In genomic region chr14:58510790-58511189, GRCm38 (mm10) we compare ENCODE assay signal across 20 mouse cellular contexts.
DNase-seq lines count a peak whose midpoint lies in the region; ATAC-seq and TF ChIP-seq lines count a peak whose summit lies in the region.
"Had no signal": no experiment of that assay in that cellular context is flagged by ENCODE, and none has a peak within 500 bp of the region (broad histone marks: within the 10 kb centered on the region; RNA-seq: fewer than 3 reads in every experiment).

No protein-coding gene starts in this region.

- in situ Hi-C loops in ES-E14 (cut with MboI; ENCODE audit: low sequenced_read_pairs in 2 of 2, unreplicated experiment in 2 of 2): loop anchor here in 1 of 2 experiments (10.0 kb wide), 1 partner anchor 64 kb away; no protein-coding TSS in a partner anchor

- no peaks in the 10 kb centered on the region for H3K27me3 ChIP-seq in forebrain, postnatal 0 days (ENCODE audit: insufficient read depth, low read length)
- H3K27me3 ChIP-seq in forebrain, embryonic 14.5 days (replicated peaks; ENCODE audit: control insufficient read depth, insufficient read depth, low read length): no peaks in the 10 kb centered on the region
- no peaks in the 10 kb centered on the region; the same call in 1 of the 2 replicates for H3K27me3 ChIP-seq in liver, adult 2 months (ENCODE audit: control insufficient read depth, insufficient read depth, low read length)
- no peaks in the 10 kb centered on the region for H3K27me3 ChIP-seq in liver, embryonic 12.5 days (replicated peaks)
- H3K27me3 ChIP-seq: hindbrain, embryonic 12.5 days; megakaryocyte, embryonic 14.5 days; midbrain, embryonic 15.5 days had no signal

- WGBS in forebrain, postnatal 0 days: 72% methylated on average over 4 of the region's 4 CpGs
- 66% methylated on average over 4 of the region's 4 CpGs for WGBS in forebrain, embryonic 14.5 days
- WGBS in liver, adult 2 months: 78% methylated on average over 4 of the region's 4 CpGs
- WGBS in liver, embryonic 12.5 days (ENCODE audit: insufficient replicate concordance): 41% methylated on average over 4 of the region's 4 CpGs

- intact Hi-C loops in left cerebral cortex, postnatal 14 days (cut with DNase I): no loop called here

- H3K4me2 ChIP-seq in forebrain, postnatal 0 days (ENCODE audit: low read depth): no peak overlapping the region
- H3K4me2 ChIP-seq in forebrain, embryonic 14.5 days (ENCODE audit: low read length): no peak overlapping the region
- H3K4me2 ChIP-seq in liver, embryonic 12.5 days: no peak overlapping the region
- H3K4me2 ChIP-seq: hindbrain, embryonic 12.5 days; midbrain, embryonic 15.5 days had no signal

- no peaks in the 10 kb centered on the region for H3K79me2 ChIP-seq in liver, adult 2 months (ENCODE audit: control insufficient read depth, insufficient read depth, low read length)

- H3K36me3 ChIP-seq in forebrain, postnatal 0 days (ENCODE audit: insufficient read depth): no peaks in the 10 kb centered on the region
- no peaks in the 10 kb centered on the region for H3K36me3 ChIP-seq in forebrain, embryonic 14.5 days (ENCODE audit: control insufficient read depth, insufficient read depth, low read length)
- no peaks in the 10 kb centered on the region for H3K36me3 ChIP-seq in liver, adult 2 months (ENCODE audit: control insufficient read depth, insufficient read depth, low read length)
- H3K36me3 ChIP-seq in liver, embryonic 12.5 days: no peaks in the 10 kb centered on the region
- H3K36me3 ChIP-seq in ES-E14 (ENCODE audit: control insufficient read depth, insufficient read depth, low read length, poor library complexity, severe bottlenecking): no peaks in the 10 kb centered on the region
- H3K36me3 ChIP-seq: hindbrain, embryonic 12.5 days; midbrain, embryonic 15.5 days had no signal

- no peaks in the 10 kb centered on the region for H3K9me3 ChIP-seq in forebrain, postnatal 0 days (ENCODE audit: low read length)
- no peaks in the 10 kb centered on the region for H3K9me3 ChIP-seq in forebrain, embryonic 14.5 days (replicated peaks; ENCODE audit: control insufficient read depth, low read length)
- H3K9me3 ChIP-seq in liver, embryonic 12.5 days (replicated peaks): no peaks in the 10 kb centered on the region
- no peaks in the 10 kb centered on the region for H3K9me3 ChIP-seq in ES-E14 (ENCODE audit: control insufficient read depth, insufficient read depth, low read depth, low read length)
- H3K9me3 ChIP-seq: hindbrain, embryonic 12.5 days; midbrain, embryonic 15.5 days had no signal

- no peak overlapping the region for H3K27ac ChIP-seq in forebrain, postnatal 0 days (ENCODE audit: low read depth, low read length)
- H3K27ac ChIP-seq in forebrain, embryonic 14.5 days (ENCODE audit: low read depth, low read length): no peak overlapping the region
- no peak overlapping the region for H3K27ac ChIP-seq in liver, adult 2 months (replicated peaks; ENCODE audit: insufficient read depth, low read depth, low read length)
- no peak overlapping the region for H3K27ac ChIP-seq in liver, embryonic 12.5 days
- no peak overlapping the region for H3K27ac ChIP-seq in ES-E14 (ENCODE audit: insufficient read depth, low read depth, low read length, poor library complexity, severe bottlenecking)
- H3K27ac ChIP-seq: hindbrain, embryonic 12.5 days; midbrain, embryonic 15.5 days had no signal

- TF ChIP-seq POLR2A in liver, adult 2 months (IDR thresholded peaks at IDR 0.05; ENCODE audit: extremely low read depth, insufficient read depth, low read length): no peak

- no peaks in the 10 kb centered on the region for H3K4me1 ChIP-seq in forebrain, postnatal 0 days (ENCODE audit: insufficient read depth)
- no peaks in the 10 kb centered on the region for H3K4me1 ChIP-seq in forebrain, embryonic 14.5 days (ENCODE audit: control insufficient read depth, insufficient read depth, low read length)
- peaks cover 3% of the 10 kb centered on the region; the same call in 1 of the 2 replicates for H3K4me1 ChIP-seq in liver, adult 2 months (ENCODE audit: control insufficient read depth, insufficient read depth, low read length)
- H3K4me1 ChIP-seq in liver, embryonic 12.5 days: no peaks in the 10 kb centered on the region
- no peaks in the 10 kb centered on the region for H3K4me1 ChIP-seq in ES-E14 (ENCODE audit: control insufficient read depth in 2 of 2, insufficient read depth in 2 of 2, low read length in 2 of 2, poor library complexity in 1 of 2)
- H3K4me1 ChIP-seq: hindbrain, embryonic 12.5 days; megakaryocyte, embryonic 14.5 days; midbrain, embryonic 15.5 days had no signal

- TF ChIP-seq CTCF in forebrain, postnatal 0 days (IDR thresholded peaks at IDR 0.05; ENCODE audit: low read depth): 0 out of 2 replicates have a peak, but pooled peaks have one; percentile 4
- peak; percentile 25; the same call in 1 of the 2 replicates for TF ChIP-seq CTCF in liver, adult 2 months (IDR thresholded peaks at IDR 0.05; ENCODE audit: low read depth, low read length)

- H3K4me3 ChIP-seq in forebrain, postnatal 0 days (ENCODE audit: low read depth, low read length): no peak overlapping the region
- H3K4me3 ChIP-seq in forebrain, embryonic 14.5 days (ENCODE audit: low read depth, low read length): no peak overlapping the region
- no peak overlapping the region for H3K4me3 ChIP-seq in liver, adult 2 months (ENCODE audit: insufficient read depth, low read depth, low read length)
- no peak overlapping the region for H3K4me3 ChIP-seq in liver, embryonic 12.5 days
- H3K4me3 ChIP-seq in ES-E14 (ENCODE audit: insufficient read depth in 1 of 2, low read depth in 1 of 2, low read length in 2 of 2, poor library complexity in 1 of 2, severe bottlenecking in 1 of 2): no peak overlapping the region
- H3K4me3 ChIP-seq: hindbrain, embryonic 12.5 days; megakaryocyte, embryonic 14.5 days; midbrain, embryonic 15.5 days had no signal

- H3K9ac ChIP-seq in forebrain, postnatal 0 days: no peak overlapping the region
- no peak overlapping the region for H3K9ac ChIP-seq in forebrain, embryonic 14.5 days (ENCODE audit: low read length)
- H3K9ac ChIP-seq in liver, adult 2 months (ENCODE audit: low read depth, low read length): no peak overlapping the region
- no peak overlapping the region for H3K9ac ChIP-seq in liver, embryonic 12.5 days
- no peak overlapping the region for H3K9ac ChIP-seq in ES-E14 (ENCODE audit: insufficient read depth, low read depth, low read length, poor library complexity, severe bottlenecking)
- H3K9ac ChIP-seq: hindbrain, embryonic 12.5 days; midbrain, embryonic 15.5 days had no signal

- no peak for ATAC-seq in forebrain, postnatal 0 days
- no peak for ATAC-seq in forebrain, embryonic 14.5 days
- ATAC-seq in liver, embryonic 12.5 days: no peak
- ATAC-seq: forebrain, embryonic 16.5 days; inflammation-experienced regulatory T-cells, adult 6 months; midbrain, embryonic 15.5 days had no signal

- no peak for DNase-seq in forebrain, postnatal 0 days
- no peak for DNase-seq in forebrain, embryonic 14.5 days (ENCODE audit: low spot score)
- no peak for DNase-seq in liver, adult 2 months (ENCODE audit: extremely low read depth, low read depth, low spot score)
- DNase-seq in A20 (ENCODE audit: low read depth, low spot score) (peak; percentile 31), ES-E14 (ENCODE audit: low read depth, low spot score) (peak; percentile 31)
- DNase-seq in natural killer cell, adult 2 months (ENCODE audit: low spot score in 2 of 2): no peak
- no peak for DNase-seq in left cerebral cortex, postnatal 14 days (ENCODE audit: low spot score in 2 of 2)
- DNase-seq: cerebellum, adult 11-12 months; cerebellum, postnatal 25 days; gastrocnemius, postnatal 10 days; layer of hippocampus, adult 9-11 months; right cerebral cortex, adult 18-20 months; spleen, adult 18-20 months; thymus, postnatal 14 days had no signal

TF ChIP-seq in ES-E14, 5 proteins besides CTCF, POLR2A, EP300 and RAD21:
- TF ChIP-seq MAFK (IDR thresholded peaks at IDR 0.05; ENCODE audit: insufficient read depth, low read depth, low read length) (no peak), CHD2 (IDR thresholded peaks at IDR 0.05; ENCODE audit: low read depth, low read length) (no peak), ZC3H11A (IDR thresholded peaks at IDR 0.05; ENCODE audit: borderline replicate concordance, low read depth, low read length) (peak; percentile 70; the same call in 1 of the 2 replicates), HCFC1 (IDR thresholded peaks at IDR 0.05; ENCODE audit: borderline replicate concordance, insufficient read depth, low read length) (no peak), ZNF384 (IDR thresholded peaks at IDR 0.05; ENCODE audit: low read depth, low read length) (no peak)

Comparison
In these comparisons a context has a peak if more than half of its experiments do, and no peak if none do; other contexts are left out.
1. DNase-seq: peak in A20 (single experiment) and ES-E14 (single experiment); none in forebrain, postnatal 0 days (single experiment), forebrain, embryonic 14.5 days (single experiment), liver, adult 2 months (single experiment), natural killer cell, adult 2 months (0 of 2) and left cerebral cortex, postnatal 14 days (0 of 2).